Mouse (Mus musculus): Measurements from ENCODE around the gene Gse1. TPM values are rescaled to one million over a fixed set of nuclear protein-coding genes. Genes with fewer than 3 reads are reported as not detected.
A peak's percentile ranks its signal among the peaks of the same experiment; 100 is the strongest.

Gene Gse1
- polyA plus RNA-seq, 1 experiment from 2014 or later = 22.6 TPM

GRCm38 (mm10) chr8:120292316-120293107 is 64.3 kb downstream of the Gse1 start:
- no peaks in the 10 kb centered on the region for H3K9me3 ChIP-seq (replicated peaks; ENCODE audit: control insufficient read depth, low read length)
- no peaks in the 10 kb centered on the region for H3K36me3 ChIP-seq (ENCODE audit: control insufficient read depth, insufficient read depth, low read length)
- peak overlapping the region; percentile 59 for H3K27ac ChIP-seq (ENCODE audit: low read depth, low read length)
- H3K9ac ChIP-seq (ENCODE audit: low read length) = 0 out of 2 replicates have a peak overlapping the region, but pooled peaks have one; percentile 26
- H3K27me3 ChIP-seq (replicated peaks; ENCODE audit: control insufficient read depth, insufficient read depth, low read length) = no peaks in the 10 kb centered on the region
- H3K4me3 ChIP-seq (ENCODE audit: low read depth, low read length) = no peak overlapping the region
- peaks cover 77% of the 10 kb centered on the region for H3K4me1 ChIP-seq (ENCODE audit: control insufficient read depth, insufficient read depth, low read length)
- DNase-seq (ENCODE audit: low spot score) (peak; percentile 85), ATAC-seq (peak; percentile 43)
- no peak overlapping the region for H3K4me2 ChIP-seq (ENCODE audit: low read length)
- WGBS = 39% methylated on average over 8 of the region's 8 CpGs

GRCm38 (mm10) chr8:120293421-120294357 is 65.4 kb downstream of the Gse1 start:
- no peaks in the 10 kb centered on the region for H3K36me3 ChIP-seq (ENCODE audit: control insufficient read depth, insufficient read depth, low read length)
- ATAC-seq (peak; percentile 49), DNase-seq (ENCODE audit: low spot score) (peak; percentile 72)
- WGBS = 19% methylated on average over 18 of the region's 18 CpGs
- peak overlapping the region; percentile 59 for H3K27ac ChIP-seq (ENCODE audit: low read depth, low read length)
- H3K27me3 ChIP-seq (replicated peaks; ENCODE audit: control insufficient read depth, insufficient read depth, low read length) = no peaks in the 10 kb centered on the region
- H3K4me2 ChIP-seq (ENCODE audit: low read length) = no peak overlapping the region
- H3K4me3 ChIP-seq (ENCODE audit: low read depth, low read length) = no peak overlapping the region
- H3K9me3 ChIP-seq (replicated peaks; ENCODE audit: control insufficient read depth, low read length) = no peaks in the 10 kb centered on the region
- H3K4me1 ChIP-seq (ENCODE audit: control insufficient read depth, insufficient read depth, low read length) = peaks cover 77% of the 10 kb centered on the region
- peak overlapping the region; percentile 32; the same call in 1 of the 2 replicates for H3K9ac ChIP-seq (ENCODE audit: low read length)

- H3K9me3 ChIP-seq (replicated peaks; ENCODE audit: control insufficient read depth, low read length) = no peaks in the 10 kb centered on the region
- 32% methylated on average over 16 of the region's 17 CpGs for WGBS
- peaks cover 72% of the 10 kb centered on the region for H3K4me1 ChIP-seq (ENCODE audit: control insufficient read depth, insufficient read depth, low read length)
- no peaks in the 10 kb centered on the region for H3K36me3 ChIP-seq (ENCODE audit: control insufficient read depth, insufficient read depth, low read length)
- H3K27ac ChIP-seq (ENCODE audit: low read depth, low read length) = peak overlapping the region; percentile 59
- peak overlapping the region; percentile 41; the same call in 1 of the 2 replicates for H3K9ac ChIP-seq (ENCODE audit: low read length)
- DNase-seq (ENCODE audit: low spot score) = peak; percentile 58
- H3K4me3 ChIP-seq (ENCODE audit: low read depth, low read length) = no peak overlapping the region
- no peaks in the 10 kb centered on the region for H3K27me3 ChIP-seq (replicated peaks; ENCODE audit: control insufficient read depth, insufficient read depth, low read length)
- no peak for ATAC-seq
- H3K4me2 ChIP-seq (ENCODE audit: low read length) = no peak overlapping the region
These were observed 67.0 kb downstream of the Gse1 start for GRCm38 (mm10) chr8:120294982-120295870.

- Histone ChIP-seq H3K4me2 (ENCODE audit: low read length) (no peak overlapping the region), H3K9me3 (replicated peaks; ENCODE audit: control insufficient read depth, low read length) (no peaks in the 10 kb centered on the region), H3K27ac (ENCODE audit: low read depth, low read length) (no peak overlapping the region), H3K36me3 (ENCODE audit: control insufficient read depth, insufficient read depth, low read length) (no peaks in the 10 kb centered on the region), H3K27me3 (replicated peaks; ENCODE audit: control insufficient read depth, insufficient read depth, low read length) (no peaks in the 10 kb centered on the region), H3K4me1 (ENCODE audit: control insufficient read depth, insufficient read depth, low read length) (peaks cover 69% of the 10 kb centered on the region), H3K4me3 (ENCODE audit: low read depth, low read length) (no peak overlapping the region), H3K9ac (ENCODE audit: low read length) (no peak overlapping the region)
- DNase-seq (ENCODE audit: low spot score) (no peak), ATAC-seq (no peak)
- 60% methylated on average over 5 of the region's 5 CpGs for WGBS
These were observed 68.7 kb downstream of the Gse1 start for GRCm38 (mm10) chr8:120297000-120297399.

- Histone ChIP-seq H3K9me3 (replicated peaks; ENCODE audit: control insufficient read depth, low read length) (no peaks in the 10 kb centered on the region), H3K36me3 (ENCODE audit: control insufficient read depth, insufficient read depth, low read length) (no peaks in the 10 kb centered on the region), H3K27ac (ENCODE audit: low read depth, low read length) (peak overlapping the region; percentile 87), H3K4me2 (ENCODE audit: low read length) (no peak overlapping the region; the same call in 1 of the 2 replicates), H3K27me3 (replicated peaks; ENCODE audit: control insufficient read depth, insufficient read depth, low read length) (no peaks in the 10 kb centered on the region), H3K9ac (ENCODE audit: low read length) (peak overlapping the region; percentile 22; the same call in 1 of the 2 replicates), H3K4me1 (ENCODE audit: control insufficient read depth, insufficient read depth, low read length) (peaks cover 59% of the 10 kb centered on the region), H3K4me3 (ENCODE audit: low read depth, low read length) (no peak overlapping the region)
- WGBS = 28% methylated on average over 22 of the region's 22 CpGs
- DNase-seq (ENCODE audit: low spot score) (peak; percentile 78), ATAC-seq (peak; percentile 47)
These were observed 70.6 kb downstream of the Gse1 start for GRCm38 (mm10) chr8:120298601-120299532.

GRCm38 (mm10) chr8:120300601-120301141 is 72.4 kb downstream of the Gse1 start:
- peaks cover 51% of the 10 kb centered on the region for H3K4me1 ChIP-seq (ENCODE audit: control insufficient read depth, insufficient read depth, low read length)
- WGBS = 2% methylated on average over 13 of the region's 13 CpGs
- no peaks in the 10 kb centered on the region for H3K36me3 ChIP-seq (ENCODE audit: control insufficient read depth, insufficient read depth, low read length)
- H3K27ac ChIP-seq (ENCODE audit: low read depth, low read length) = peak overlapping the region; percentile 59; the same call in 1 of the 2 replicates
- H3K4me3 ChIP-seq (ENCODE audit: low read depth, low read length) = no peak overlapping the region
- H3K9me3 ChIP-seq (replicated peaks; ENCODE audit: control insufficient read depth, low read length) = no peaks in the 10 kb centered on the region
- DNase-seq (ENCODE audit: low spot score) = peak; percentile 78
- H3K4me2 ChIP-seq (ENCODE audit: low read length) = peak overlapping the region; percentile 9; the same call in 1 of the 2 replicates
- H3K9ac ChIP-seq (ENCODE audit: low read length) = peak overlapping the region; percentile 2
- ATAC-seq = peak; percentile 58
- no peaks in the 10 kb centered on the region for H3K27me3 ChIP-seq (replicated peaks; ENCODE audit: control insufficient read depth, insufficient read depth, low read length)

GRCm38 (mm10) chr8:120302941-120303675 is 74.9 kb downstream of the Gse1 start:
- Histone ChIP-seq H3K9me3 (replicated peaks; ENCODE audit: control insufficient read depth, low read length) (no peaks in the 10 kb centered on the region), H3K4me1 (ENCODE audit: control insufficient read depth, insufficient read depth, low read length) (peaks cover 54% of the 10 kb centered on the region), H3K4me3 (ENCODE audit: low read depth, low read length) (no peak overlapping the region), H3K27me3 (replicated peaks; ENCODE audit: control insufficient read depth, insufficient read depth, low read length) (no peaks in the 10 kb centered on the region), H3K27ac (ENCODE audit: low read depth, low read length) (peak overlapping the region; percentile 78), H3K36me3 (ENCODE audit: control insufficient read depth, insufficient read depth, low read length) (no peaks in the 10 kb centered on the region), H3K9ac (ENCODE audit: low read length) (peak overlapping the region; percentile 10; the same call in 1 of the 2 replicates), H3K4me2 (ENCODE audit: low read length) (no peak overlapping the region)
- no peak for DNase-seq (ENCODE audit: low spot score)
- no peak for ATAC-seq
- WGBS = 57% methylated on average over 11 of the region's 11 CpGs
